Mouse (Mus musculus): ENCODE measurements around the gene Olfr1052. TPM values are rescaled to one million over a fixed set of nuclear protein-coding genes. Genes with fewer than 3 reads are reported as not detected.

Olfr1052 gene
- not detected for total RNA-seq (2023)

GRCm38 (mm10) chr2:86292155-86292554 is at the start of gene Olfr1052:
Gene Olfr1052 (plus strand): TSS chr2:86292455.

GRCm38 (mm10) chr2:86258228-86258627 is 34.0 kb upstream of the Olfr1052 start, which contains the start of gene Olfr1049:
Gene Olfr1049 (minus strand): TSS chr2:86258328.

GRCm38 (mm10) chr2:86278988-86279387 is 13.3 kb upstream of the Olfr1052 start, which contains the start of gene Olfr1051:
Gene Olfr1051 (minus strand): TSS chr2:86279088.

GRCm38 (mm10) chr2:86315184-86315583 is 22.9 kb downstream of the Olfr1052 start, which contains the start of gene Olfr1053:
Gene Olfr1053 (minus strand): TSS chr2:86315284.

GRCm38 (mm10) chr2:86335333-86335732 is 43.1 kb downstream of the Olfr1052 start, which contains the start of gene Olfr1054:
Gene Olfr1054 (minus strand): TSS chr2:86335433.

Other genes with a start within 250 kb of the Olfr1052 start
- not detected for gene Olfr1034, start 246.6 kb upstream of the Olfr1052 start, total RNA-seq (2023)
- not detected for gene Olfr1036, start 218.5 kb upstream of the Olfr1052 start, total RNA-seq (2023)
- not detected for gene Olfr1037, start 205.1 kb upstream of the Olfr1052 start, total RNA-seq (2023)
- not detected for gene Olfr1039, start 156.5 kb upstream of the Olfr1052 start, total RNA-seq (2023)
- gene Olfr1040, start 145.7 kb upstream of the Olfr1052 start, total RNA-seq (2023) = not detected
- not detected for gene Olfr1042, start 130.6 kb upstream of the Olfr1052 start, total RNA-seq (2023)
- not detected for gene Olfr1043, start 124.9 kb upstream of the Olfr1052 start, total RNA-seq (2023)
- not detected for gene Olfr1044, start 114.6 kb upstream of the Olfr1052 start, total RNA-seq (2023)
- not detected for gene Olfr52, start 106.8 kb upstream of the Olfr1052 start, total RNA-seq (2023)
- not detected for gene Olfr1045, start 89.4 kb upstream of the Olfr1052 start, total RNA-seq (2023)
- gene Olfr1046, start 73.1 kb upstream of the Olfr1052 start, total RNA-seq (2023) = not detected
- gene Olfr1047, start 61.1 kb upstream of the Olfr1052 start, total RNA-seq (2023) = not detected
- not detected for gene Olfr1048, start 52.2 kb upstream of the Olfr1052 start, total RNA-seq (2023)
- not detected for gene Olfr1049, start 34.1 kb upstream of the Olfr1052 start, total RNA-seq (2023)
- not detected for gene Olfr1051, start 13.4 kb upstream of the Olfr1052 start, total RNA-seq (2023)
- not detected for gene Olfr1053, start 22.8 kb downstream of the Olfr1052 start, total RNA-seq (2023)
- gene Olfr1054, start 43.0 kb downstream of the Olfr1052 start, total RNA-seq (2023) = not detected
- gene Olfr1055, start 57.8 kb downstream of the Olfr1052 start, total RNA-seq (2023) = not detected
- gene Olfr1056, start 70.0 kb downstream of the Olfr1052 start, total RNA-seq (2023) = not detected
- gene Olfr1057, start 85.9 kb downstream of the Olfr1052 start, total RNA-seq (2023) = not detected
- gene Olfr1058, start 96.1 kb downstream of the Olfr1052 start, total RNA-seq (2023) = not detected
- not detected for gene Olfr1061, start 121.6 kb downstream of the Olfr1052 start, total RNA-seq (2023)
- not detected for gene Olfr1062, start 134.3 kb downstream of the Olfr1052 start, total RNA-seq (2023)
- gene Olfr1065, start 158.1 kb downstream of the Olfr1052 start, total RNA-seq (2023) = not detected
- gene Olfr1066, start 163.8 kb downstream of the Olfr1052 start, total RNA-seq (2023) = not detected
- not detected for gene Olfr228, start 194.9 kb downstream of the Olfr1052 start, total RNA-seq (2023)
- gene Olfr1076, start 216.0 kb downstream of the Olfr1052 start, total RNA-seq (2023) = not detected